ENCODE assay signal across 8 mouse cellular contexts in the genomic region with DNA sequence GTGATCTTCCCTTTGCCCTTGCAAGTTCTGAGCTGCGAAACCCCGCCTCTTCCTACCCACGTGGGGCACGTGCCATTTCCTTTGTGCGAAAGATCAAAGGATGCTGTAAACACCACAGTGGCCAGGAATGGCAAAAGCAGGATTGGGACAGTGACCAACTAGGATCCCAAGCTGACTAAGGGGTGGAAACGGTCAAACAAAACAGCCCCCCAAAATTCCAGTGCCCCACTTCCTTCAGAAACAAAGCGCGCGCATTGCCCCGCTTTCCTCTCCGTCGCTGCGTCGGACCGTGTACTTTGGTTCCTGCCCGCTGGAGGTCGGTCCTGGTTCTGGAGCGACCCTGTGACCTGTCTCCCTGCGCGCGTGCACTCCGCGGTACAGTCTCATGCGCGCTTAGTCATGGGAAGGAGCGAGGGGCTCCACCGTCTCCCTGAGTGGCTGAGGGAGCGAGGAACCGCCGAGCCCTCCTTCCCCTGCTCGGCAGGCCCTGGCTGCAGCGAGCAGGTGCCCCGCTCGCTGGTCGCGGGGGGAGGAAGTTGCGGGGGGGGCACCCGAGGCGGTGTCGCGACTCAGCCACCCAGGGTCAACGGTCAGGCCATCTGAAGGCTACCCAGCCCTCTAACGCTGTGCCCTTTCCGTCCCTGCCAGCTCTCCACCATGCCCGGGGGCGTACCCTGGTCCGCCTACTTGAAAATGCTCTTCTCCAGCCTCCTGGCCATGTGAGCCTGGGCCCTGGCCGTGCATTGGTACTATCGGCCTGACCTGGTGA. TPM values are rescaled to one million over a fixed set of nuclear protein-coding genes. Genes with fewer than 3 reads are reported as not detected.
DNase-seq lines count a peak whose midpoint lies in the region; ATAC-seq and TF ChIP-seq lines count a peak whose summit lies in the region.
"Not testable (repeated sequence)": the region's sequence is repeated elsewhere in the genome, so short reads cannot be mapped to it uniquely, and the experiment has no call there.

A gene (plus strand): TSS at position 410 of the 769 bp plus-strand sequence.

- not testable (repeated sequence) for H3K4me1 ChIP-seq in lung, embryonic 14.5 days (ENCODE audit: insufficient read depth)

- H3K9me3 ChIP-seq in lung, embryonic 14.5 days (ENCODE audit: low read depth, low read length): not testable (repeated sequence)

- DNase-seq in MN1 (ENCODE audit: low spot score): peak; percentile 57
- DNase-seq in cerebellum, adult 8-10 months: peak; percentile 38
- peak; percentile 56 for DNase-seq in forelimb bud, embryonic 11.5 days (ENCODE audit: low read depth, low spot score)
- peak; percentile 29 for DNase-seq in heart, postnatal 4 days
- DNase-seq in layer of hippocampus, adult 2 months (ENCODE audit: low spot score in 2 of 2): peak; percentile 9 to 15
- DNase-seq in lung, embryonic 14.5 days: peak; percentile 73
- DNase-seq in thymus, adult 18-20 months: peak; percentile 27 to 43

- 3% methylated on average over 46 of the region's 49 CpGs for WGBS in lung, embryonic 14.5 days

- TF ChIP-seq CTCF in layer of hippocampus, adult 2 months (conservative IDR thresholded peaks at IDR 0.05): 0 out of 2 replicates have a peak, but pooled peaks have one; percentile 9
- not testable (repeated sequence) for TF ChIP-seq CTCF in lung, embryonic 14.5 days (IDR thresholded peaks at IDR 0.05; ENCODE audit: low read depth)

- not testable (repeated sequence) for H3K36me3 ChIP-seq in lung, embryonic 14.5 days (ENCODE audit: insufficient read depth)

- not testable (repeated sequence) for H3K27me3 ChIP-seq in lung, embryonic 14.5 days (ENCODE audit: insufficient read depth, low read length)

- peak within 1 kb of the TSS; percentile 64; the same call in 1 of the 2 replicates for H3K27ac ChIP-seq in layer of hippocampus, adult 2 months
- H3K27ac ChIP-seq in lung, embryonic 14.5 days (ENCODE audit: low read depth): peak within 1 kb of the TSS; percentile 42; the same call in 1 of the 2 replicates

- H3K4me3 ChIP-seq in layer of hippocampus, adult 2 months: peak within 1 kb of the TSS; percentile 57
- H3K4me3 ChIP-seq in lung, embryonic 14.5 days (ENCODE audit: low read depth, low read length): peak within 1 kb of the TSS; percentile 47

- H3K4me2 ChIP-seq in lung, embryonic 14.5 days: peak within 1 kb of the TSS; percentile 71

- peak within 1 kb of the TSS; percentile 66 for H3K9ac ChIP-seq in lung, embryonic 14.5 days

- peak; percentile 91 for ATAC-seq in lung, embryonic 14.5 days (ENCODE audit: insufficient read depth)
- ATAC-seq in neutrophil, adult 5-6 weeks (ENCODE audit: extremely low read depth, insufficient number of reproducible peaks, low FRiP score, poor library complexity, severe bottlenecking): peak; percentile 79

RNA-seq across cellular contexts. Expression of the gene that starts here (rescaled TPM):
- total RNA-seq in heart, postnatal 4 days (2021): 10 to 100 TPM; 20.5 to 23.5 TPM
- 10 to 100 TPM; 18.3 to 20.7 TPM for total RNA-seq in layer of hippocampus, adult 2 months (2021)
- polyA plus RNA-seq in lung, embryonic 14.5 days (2014; fragmentation: Nextera tagmentation; extraction: Ambion mirVana): 109 and 111 TPM in 2 replicates
- total RNA-seq in neutrophil, adult 5-6 weeks (2017): 21.2 and 25.3 TPM in 2 replicates

Comparison
In these comparisons a context has a peak if more than half of its experiments do, and no peak if none do; other contexts are left out.
1. Peak in every context shown above with its lines: DNase-seq, ATAC-seq, H3K4me3 ChIP-seq and H3K27ac ChIP-seq.
2. DNase-seq: peak in every context shown above with its lines; median percentile 73 in lung, embryonic 14.5 days; 57 in MN1; 56 in forelimb bud, embryonic 11.5 days; 38 in cerebellum, adult 8-10 months; 35 in thymus, adult 18-20 months; 29 in heart, postnatal 4 days; 12 in layer of hippocampus, adult 2 months.